Mouse (Mus musculus): ENCODE results near the gene Mfap5. TPM values are rescaled to one million over a fixed set of nuclear protein-coding genes. Genes with fewer than 3 reads are reported as not detected.
A peak's percentile ranks its signal among the peaks of the same experiment; 100 is the strongest.
"Not testable (repeated sequence)": the region's sequence is repeated elsewhere in the genome, so short reads cannot be mapped to it uniquely, and the experiment has no call there.

Gene Mfap5
- polyA plus RNA-seq, 1 experiment from 2014 or later, result 3.6 TPM

- no peak overlapping the region for H3K9ac ChIP-seq (ENCODE audit: low read depth, low read length)
- no peaks in the 10 kb centered on the region for H3K4me1 ChIP-seq (ENCODE audit: control insufficient read depth, insufficient read depth, low read depth, low read length)
- no peaks in the 10 kb centered on the region for H3K36me3 ChIP-seq (ENCODE audit: control insufficient read depth, insufficient read depth, low read length)
- no peaks in the 10 kb centered on the region for H3K9me3 ChIP-seq (ENCODE audit: control insufficient read depth, low read length)
- H3K4me2 ChIP-seq (ENCODE audit: low read length), result no peak overlapping the region
- 79% methylated on average over 4 of the region's 4 CpGs for whole genome bisulfite sequencing
- no peak overlapping the region for H3K4me3 ChIP-seq (ENCODE audit: low read length)
- no peak overlapping the region for H3K27ac ChIP-seq (ENCODE audit: low read depth, low read length)
- H3K27me3 ChIP-seq (replicated peaks; ENCODE audit: control insufficient read depth, insufficient read depth, low read length), result no peaks in the 10 kb centered on the region
- ATAC-seq, result no peak
These were observed 604 bp upstream of the Mfap5 start for GRCm38 (mm10) chr6:122505041-122505440.

GRCm38 (mm10) chr6:122508494-122508893 is 2.8 kb downstream of the Mfap5 start:
- Histone ChIP-seq H3K27me3 (replicated peaks; ENCODE audit: control insufficient read depth, insufficient read depth, low read length) (no peaks in the 10 kb centered on the region), H3K4me1 (ENCODE audit: control insufficient read depth, insufficient read depth, low read depth, low read length) (no peaks in the 10 kb centered on the region), H3K4me2 (ENCODE audit: low read length) (no peak overlapping the region), H3K27ac (ENCODE audit: low read depth, low read length) (no peak overlapping the region), H3K9me3 (ENCODE audit: control insufficient read depth, low read length) (no peaks in the 10 kb centered on the region), H3K9ac (ENCODE audit: low read depth, low read length) (no peak overlapping the region), H3K36me3 (ENCODE audit: control insufficient read depth, insufficient read depth, low read length) (no peaks in the 10 kb centered on the region), H3K4me3 (ENCODE audit: low read length) (no peak overlapping the region)
- ATAC-seq, result no peak
- 81% methylated on average over 8 of the region's 8 CpGs for WGBS

- Histone ChIP-seq H3K9ac (ENCODE audit: low read depth, low read length) (no peak overlapping the region), H3K9me3 (ENCODE audit: control insufficient read depth, low read length) (no peaks in the 10 kb centered on the region), H3K27ac (ENCODE audit: low read depth, low read length) (no peak overlapping the region), H3K27me3 (replicated peaks; ENCODE audit: control insufficient read depth, insufficient read depth, low read length) (no peaks in the 10 kb centered on the region), H3K4me1 (ENCODE audit: control insufficient read depth, insufficient read depth, low read depth, low read length) (no peaks in the 10 kb centered on the region), H3K4me2 (ENCODE audit: low read length) (no peak overlapping the region), H3K36me3 (ENCODE audit: control insufficient read depth, insufficient read depth, low read length) (no peaks in the 10 kb centered on the region), H3K4me3 (ENCODE audit: low read length) (no peak overlapping the region)
- ATAC-seq, result no peak
- 75% methylated on average over 10 of the region's 12 CpGs for WGBS
These were observed 7.6 kb downstream of the Mfap5 start for GRCm38 (mm10) chr6:122512914-122513878.

- no peak for ATAC-seq
- no peaks in the 10 kb centered on the region for H3K27me3 ChIP-seq (replicated peaks; ENCODE audit: control insufficient read depth, insufficient read depth, low read length)
- H3K4me2 ChIP-seq (ENCODE audit: low read length), result no peak overlapping the region
- H3K4me3 ChIP-seq (ENCODE audit: low read length), result no peak overlapping the region
- no peaks in the 10 kb centered on the region for H3K36me3 ChIP-seq (ENCODE audit: control insufficient read depth, insufficient read depth, low read length)
- H3K9me3 ChIP-seq (ENCODE audit: control insufficient read depth, low read length), result no peaks in the 10 kb centered on the region
- no peak overlapping the region for H3K9ac ChIP-seq (ENCODE audit: low read depth, low read length)
- WGBS, result 79% methylated on average over 3 of the region's 3 CpGs
- no peaks in the 10 kb centered on the region for H3K4me1 ChIP-seq (ENCODE audit: control insufficient read depth, insufficient read depth, low read depth, low read length)
- no peak overlapping the region for H3K27ac ChIP-seq (ENCODE audit: low read depth, low read length)
These were observed 8.7 kb downstream of the Mfap5 start for GRCm38 (mm10) chr6:122514312-122514711.

- 91% methylated on average over 2 of the region's 2 CpGs for WGBS
- H3K9me3 ChIP-seq (ENCODE audit: control insufficient read depth, low read length), result not testable (repeated sequence)
These were observed 10.1 kb downstream of the Mfap5 start for GRCm38 (mm10) chr6:122515762-122516161.

GRCm38 (mm10) chr6:122517668-122518067 is 12.0 kb downstream of the Mfap5 start:
- no peak for ATAC-seq
- H3K27ac ChIP-seq (ENCODE audit: low read depth, low read length), result no peak overlapping the region
- 85% methylated on average over 1 of the region's 1 CpGs for WGBS

More at GRCm38 (mm10) chr6:122515762-122516161, 10.1 kb downstream of the Mfap5 start:
- H3K4me3 ChIP-seq (ENCODE audit: low read length); H3K27me3 ChIP-seq (replicated peaks; ENCODE audit: control insufficient read depth, insufficient read depth, low read length); H3K9ac ChIP-seq (ENCODE audit: low read depth, low read length); H3K36me3 ChIP-seq (ENCODE audit: control insufficient read depth, insufficient read depth, low read length); H3K4me2 ChIP-seq (ENCODE audit: low read length); H3K27ac ChIP-seq (ENCODE audit: low read depth, low read length); H3K4me1 ChIP-seq (ENCODE audit: control insufficient read depth, insufficient read depth, low read depth, low read length); ATAC-seq: not testable (repeated sequence)

GRCm38 (mm10) chr6:122519384-122519783 is 13.7 kb downstream of the Mfap5 start:
- Histone ChIP-seq H3K4me3 (ENCODE audit: low read length) (no peak overlapping the region), H3K36me3 (ENCODE audit: control insufficient read depth, insufficient read depth, low read length) (no peaks in the 10 kb centered on the region), H3K27me3 (replicated peaks; ENCODE audit: control insufficient read depth, insufficient read depth, low read length) (no peaks in the 10 kb centered on the region), H3K9me3 (ENCODE audit: control insufficient read depth, low read length) (no peaks in the 10 kb centered on the region), H3K4me2 (ENCODE audit: low read length) (no peak overlapping the region), H3K9ac (ENCODE audit: low read depth, low read length) (no peak overlapping the region), H3K4me1 (ENCODE audit: control insufficient read depth, insufficient read depth, low read depth, low read length) (no peaks in the 10 kb centered on the region), H3K27ac (ENCODE audit: low read depth, low read length) (no peak overlapping the region)
- ATAC-seq, result no peak
- WGBS, result 38% methylated on average over 2 of the region's 2 CpGs

More at GRCm38 (mm10) chr6:122517668-122518067, 12.0 kb downstream of the Mfap5 start:
- H3K4me3 ChIP-seq (ENCODE audit: low read length), result no peak overlapping the region
- H3K4me1 ChIP-seq (ENCODE audit: control insufficient read depth, insufficient read depth, low read depth, low read length), result no peaks in the 10 kb centered on the region
- H3K4me2 ChIP-seq (ENCODE audit: low read length), result no peak overlapping the region
- H3K27me3 ChIP-seq (replicated peaks; ENCODE audit: control insufficient read depth, insufficient read depth, low read length), result no peaks in the 10 kb centered on the region
- no peaks in the 10 kb centered on the region for H3K9me3 ChIP-seq (ENCODE audit: control insufficient read depth, low read length)
- H3K9ac ChIP-seq (ENCODE audit: low read depth, low read length), result no peak overlapping the region
- H3K36me3 ChIP-seq (ENCODE audit: control insufficient read depth, insufficient read depth, low read length), result no peaks in the 10 kb centered on the region

GRCm38 (mm10) chr6:122522595-122522994 is 16.9 kb downstream of the Mfap5 start:
- Histone ChIP-seq H3K4me2 (ENCODE audit: low read length) (no peak overlapping the region), H3K4me1 (ENCODE audit: control insufficient read depth, insufficient read depth, low read depth, low read length) (no peaks in the 10 kb centered on the region), H3K9me3 (ENCODE audit: control insufficient read depth, low read length) (no peaks in the 10 kb centered on the region), H3K27me3 (replicated peaks; ENCODE audit: control insufficient read depth, insufficient read depth, low read length) (no peaks in the 10 kb centered on the region), H3K36me3 (ENCODE audit: control insufficient read depth, insufficient read depth, low read length) (no peaks in the 10 kb centered on the region), H3K9ac (ENCODE audit: low read depth, low read length) (no peak overlapping the region), H3K27ac (ENCODE audit: low read depth, low read length) (no peak overlapping the region), H3K4me3 (ENCODE audit: low read length) (no peak overlapping the region)
- peak; percentile 88; the same call in 1 of the 2 replicates for ATAC-seq
- WGBS, result 68% methylated on average over 9 of the region's 9 CpGs

- H3K27ac ChIP-seq (ENCODE audit: low read depth, low read length), result no peak overlapping the region
- WGBS, result 89% methylated on average over 7 of the region's 8 CpGs
- H3K27me3 ChIP-seq (replicated peaks; ENCODE audit: control insufficient read depth, insufficient read depth, low read length), result no peaks in the 10 kb centered on the region
- H3K36me3 ChIP-seq (ENCODE audit: control insufficient read depth, insufficient read depth, low read length), result no peaks in the 10 kb centered on the region
- no peaks in the 10 kb centered on the region for H3K4me1 ChIP-seq (ENCODE audit: control insufficient read depth, insufficient read depth, low read depth, low read length)
- no peak overlapping the region for H3K4me3 ChIP-seq (ENCODE audit: low read length)
- no peak for ATAC-seq
- H3K9me3 ChIP-seq (ENCODE audit: control insufficient read depth, low read length), result no peaks in the 10 kb centered on the region
- H3K4me2 ChIP-seq (ENCODE audit: low read length), result no peak overlapping the region
- no peak overlapping the region for H3K9ac ChIP-seq (ENCODE audit: low read depth, low read length)
These were observed 17.6 kb downstream of the Mfap5 start for GRCm38 (mm10) chr6:122523289-122523688.

Measured in hindbrain, embryonic 16.5 days (tissue).